Mouse (Mus musculus): ENCODE results near the gene Stard9.

DNA sequence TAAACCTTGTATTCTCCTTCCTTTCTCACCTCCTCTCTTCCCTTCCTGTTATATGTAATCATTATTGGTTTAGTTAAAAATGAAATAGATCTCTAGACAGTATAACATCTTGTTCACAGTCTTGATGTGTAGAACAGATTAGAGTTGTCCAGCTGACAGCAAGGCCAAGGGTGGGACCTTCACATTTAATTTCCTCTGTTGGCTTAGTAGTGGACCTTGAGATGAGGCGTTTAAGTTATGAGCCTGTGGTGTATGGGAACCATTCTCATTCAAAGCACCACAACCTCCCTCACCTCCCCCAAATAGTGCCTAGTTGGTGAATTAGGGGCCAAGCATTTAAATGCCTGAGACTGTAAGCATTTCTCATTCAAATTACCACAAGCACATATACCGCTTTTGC is 38.5 kb downstream of the Stard9 start:
- TF ChIP-seq POLR2A (IDR thresholded peaks at IDR 0.05; ENCODE audit: low read depth, low read length) (no peak), GABPA (IDR thresholded peaks at IDR 0.05; ENCODE audit: insufficient replicate concordance, low read depth, low read length) (no peak), CTCF (conservative IDR thresholded peaks at IDR 0.05 in 1 of 2, IDR thresholded peaks at IDR 0.05 in 1 of 2; ENCODE audit: low read depth in 2 of 2, low read length in 2 of 2) (no peak), ZMIZ1 (IDR thresholded peaks at IDR 0.05; ENCODE audit: low read depth, low read length) (no peak)
